Mouse (Mus musculus): ENCODE results near the gene Fgb. TPM values are rescaled to one million over a fixed set of nuclear protein-coding genes. Genes with fewer than 3 reads are reported as not detected.

The Fgb gene
- polyA plus RNA-seq, 1 experiment from 2014 or later = 7.5 TPM

- Histone ChIP-seq H3K9me3 (ENCODE audit: control insufficient read depth) (no peaks in the 10 kb centered on the region), H3K36me3 (ENCODE audit: control insufficient read depth, insufficient read depth) (no peaks in the 10 kb centered on the region), H3K27me3 (replicated peaks; ENCODE audit: control insufficient read depth, insufficient read depth, low read length) (no peaks in the 10 kb centered on the region), H3K27ac (ENCODE audit: low read depth, low read length) (no peak overlapping the region), H3K4me3 (ENCODE audit: low read depth, low read length) (no peak overlapping the region), H3K9ac (ENCODE audit: low read depth, low read length) (no peak overlapping the region), H3K4me2 (replicated peaks; ENCODE audit: low read depth) (no peak overlapping the region), H3K4me1 (replicated peaks; ENCODE audit: control insufficient read depth, insufficient read depth, low read length) (no peaks in the 10 kb centered on the region)
- TF ChIP-seq CTCF (IDR thresholded peaks at IDR 0.05; ENCODE audit: low read depth) = no peak
- no peak for ATAC-seq
- WGBS = 92% methylated on average over 4 of the region's 4 CpGs
Measured at GRCm38 (mm10) chr3:83011136-83011535, 38.5 kb downstream of the Fgb start.

GRCm38 (mm10) chr3:83010291-83010690, 39.4 kb downstream of the Fgb start:
- Histone ChIP-seq H3K4me2 (replicated peaks; ENCODE audit: low read depth) (no peak overlapping the region), H3K9ac (ENCODE audit: low read depth, low read length) (no peak overlapping the region), H3K9me3 (ENCODE audit: control insufficient read depth) (no peaks in the 10 kb centered on the region), H3K36me3 (ENCODE audit: control insufficient read depth, insufficient read depth) (no peaks in the 10 kb centered on the region), H3K4me1 (replicated peaks; ENCODE audit: control insufficient read depth, insufficient read depth, low read length) (no peaks in the 10 kb centered on the region), H3K27me3 (replicated peaks; ENCODE audit: control insufficient read depth, insufficient read depth, low read length) (no peaks in the 10 kb centered on the region), H3K27ac (ENCODE audit: low read depth, low read length) (no peak overlapping the region), H3K4me3 (ENCODE audit: low read depth, low read length) (no peak overlapping the region)
- ATAC-seq = peak; percentile 22; the same call in 1 of the 2 replicates
- no peak for TF ChIP-seq CTCF (IDR thresholded peaks at IDR 0.05; ENCODE audit: low read depth)
- WGBS = 57% methylated on average over 11 of the region's 11 CpGs

DNA sequence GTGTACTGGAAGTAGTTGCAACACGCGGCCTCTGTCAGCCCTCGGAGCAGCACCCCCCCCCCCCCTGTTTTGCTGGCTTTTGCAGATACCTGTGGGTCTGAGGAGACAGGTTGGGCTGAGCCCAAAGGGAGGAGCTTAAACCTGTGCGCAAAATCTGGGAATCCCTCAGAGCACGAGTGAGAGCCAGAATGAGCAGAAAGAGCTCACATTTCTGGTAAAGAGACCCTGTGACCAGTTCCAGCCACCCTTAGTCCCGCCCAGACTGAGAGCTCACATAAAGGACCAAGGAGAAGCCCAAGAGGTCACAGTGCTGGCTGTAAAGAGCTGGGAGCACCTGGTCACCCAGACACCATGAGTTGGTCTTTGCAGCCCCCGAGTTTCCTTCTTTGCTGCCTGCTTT, 42.1 kb downstream of the Fgb start, which contains the start of gene Fgg:
Gene Fgg (plus strand): TSS at position 168 of the 400 bp plus-strand sequence.
- no peaks in the 10 kb centered on the region for H3K27me3 ChIP-seq (replicated peaks; ENCODE audit: control insufficient read depth, insufficient read depth, low read length)
- TF ChIP-seq CTCF (IDR thresholded peaks at IDR 0.05; ENCODE audit: low read depth) = no peak
- no peak for ATAC-seq

GRCm38 (mm10) chr3:83004801-83005200, 44.9 kb downstream of the Fgb start:
- ATAC-seq = no peak
- no peak overlapping the region for H3K27ac ChIP-seq (ENCODE audit: low read depth, low read length)
- H3K4me2 ChIP-seq (replicated peaks; ENCODE audit: low read depth) = no peak overlapping the region
- H3K4me3 ChIP-seq (ENCODE audit: low read depth, low read length) = no peak overlapping the region
- no peak for TF ChIP-seq CTCF (IDR thresholded peaks at IDR 0.05; ENCODE audit: low read depth)
- no peaks in the 10 kb centered on the region for H3K27me3 ChIP-seq (replicated peaks; ENCODE audit: control insufficient read depth, insufficient read depth, low read length)
- no peaks in the 10 kb centered on the region for H3K9me3 ChIP-seq (ENCODE audit: control insufficient read depth)
- H3K9ac ChIP-seq (ENCODE audit: low read depth, low read length) = no peak overlapping the region
- WGBS = 88% methylated on average over 7 of the region's 7 CpGs
- H3K4me1 ChIP-seq (replicated peaks; ENCODE audit: control insufficient read depth, insufficient read depth, low read length) = no peaks in the 10 kb centered on the region
- H3K36me3 ChIP-seq (ENCODE audit: control insufficient read depth, insufficient read depth) = no peaks in the 10 kb centered on the region

More for the DNA sequence above, 42.1 kb downstream of the Fgb start, which contains the start of gene Fgg:
- H3K27ac ChIP-seq (ENCODE audit: low read depth, low read length) = no peak within 1 kb of the TSS
- H3K4me1 ChIP-seq (replicated peaks; ENCODE audit: control insufficient read depth, insufficient read depth, low read length) = no peaks in the 10 kb centered on the region
- H3K9me3 ChIP-seq (ENCODE audit: control insufficient read depth) = no peaks in the 10 kb centered on the region
- H3K9ac ChIP-seq (ENCODE audit: low read depth, low read length) = no peak within 1 kb of the TSS
- no peak within 1 kb of the TSS for H3K4me2 ChIP-seq (replicated peaks; ENCODE audit: low read depth)
- no peak within 1 kb of the TSS for H3K4me3 ChIP-seq (ENCODE audit: low read depth, low read length)
- 39% methylated on average over 7 of the region's 7 CpGs for WGBS
- H3K36me3 ChIP-seq (ENCODE audit: control insufficient read depth, insufficient read depth) = no peaks in the 10 kb centered on the region

DNA sequence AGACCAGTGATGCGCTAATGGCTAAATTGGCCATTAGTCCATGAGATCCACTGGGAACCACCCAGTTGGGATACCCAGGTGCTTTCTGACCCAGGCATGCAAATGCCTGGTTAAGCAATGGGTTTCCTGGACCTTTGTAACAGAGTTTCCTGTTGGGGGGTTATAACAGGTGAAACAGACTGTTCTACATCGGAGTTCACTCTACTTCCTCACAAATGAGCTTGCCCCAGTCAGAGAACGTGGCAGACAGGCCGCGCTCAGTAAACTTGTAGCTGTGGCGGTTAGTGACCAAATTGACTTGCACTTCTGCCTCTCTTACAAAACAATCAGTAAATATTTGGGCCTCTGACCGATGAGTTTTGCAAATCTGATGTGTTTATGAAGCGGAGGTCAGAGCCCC, 46.6 kb downstream of the Fgb start:
- no peak overlapping the region for H3K27ac ChIP-seq (ENCODE audit: low read depth, low read length)
- H3K36me3 ChIP-seq (ENCODE audit: control insufficient read depth, insufficient read depth) = no peaks in the 10 kb centered on the region
- TF ChIP-seq CTCF (IDR thresholded peaks at IDR 0.05; ENCODE audit: low read depth) = no peak
- 88% methylated on average over 8 of the region's 8 CpGs for WGBS
- ATAC-seq = no peak
- no peak overlapping the region for H3K4me3 ChIP-seq (ENCODE audit: low read depth, low read length)
- no peaks in the 10 kb centered on the region for H3K9me3 ChIP-seq (ENCODE audit: control insufficient read depth)
- no peaks in the 10 kb centered on the region for H3K4me1 ChIP-seq (replicated peaks; ENCODE audit: control insufficient read depth, insufficient read depth, low read length)
- H3K27me3 ChIP-seq (replicated peaks; ENCODE audit: control insufficient read depth, insufficient read depth, low read length) = no peaks in the 10 kb centered on the region
- no peak overlapping the region for H3K4me2 ChIP-seq (replicated peaks; ENCODE audit: low read depth)
- H3K9ac ChIP-seq (ENCODE audit: low read depth, low read length) = no peak overlapping the region

DNA sequence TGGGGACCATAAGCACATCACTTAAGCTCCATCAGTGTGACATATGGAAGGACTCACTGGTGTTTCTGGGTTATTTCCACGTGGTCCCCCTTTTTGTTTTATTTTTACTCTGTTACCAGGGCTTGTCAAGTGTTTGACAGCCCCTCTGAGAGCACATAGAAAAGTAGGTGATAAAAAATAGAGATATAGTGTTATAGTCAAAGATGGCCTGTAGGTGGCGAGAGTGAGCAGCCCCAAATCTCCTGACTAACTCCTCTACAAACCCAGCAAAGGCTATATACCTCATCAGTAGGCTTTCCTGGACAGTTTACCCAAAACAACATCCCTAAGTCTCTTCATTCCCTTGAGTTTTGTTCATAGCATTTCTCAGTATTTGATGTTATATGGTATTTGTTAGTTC, 47.5 kb downstream of the Fgb start:
- Histone ChIP-seq H3K27ac (ENCODE audit: low read depth, low read length) (no peak overlapping the region), H3K4me2 (replicated peaks; ENCODE audit: low read depth) (no peak overlapping the region), H3K4me3 (ENCODE audit: low read depth, low read length) (no peak overlapping the region), H3K9ac (ENCODE audit: low read depth, low read length) (no peak overlapping the region), H3K27me3 (replicated peaks; ENCODE audit: control insufficient read depth, insufficient read depth, low read length) (no peaks in the 10 kb centered on the region), H3K36me3 (ENCODE audit: control insufficient read depth, insufficient read depth) (no peaks in the 10 kb centered on the region), H3K9me3 (ENCODE audit: control insufficient read depth) (no peaks in the 10 kb centered on the region), H3K4me1 (replicated peaks; ENCODE audit: control insufficient read depth, insufficient read depth, low read length) (no peaks in the 10 kb centered on the region)
- no peak for ATAC-seq
- WGBS = 2% methylated on average over 2 of the region's 2 CpGs
- TF ChIP-seq CTCF (IDR thresholded peaks at IDR 0.05; ENCODE audit: low read depth) = peak; percentile 90

DNA sequence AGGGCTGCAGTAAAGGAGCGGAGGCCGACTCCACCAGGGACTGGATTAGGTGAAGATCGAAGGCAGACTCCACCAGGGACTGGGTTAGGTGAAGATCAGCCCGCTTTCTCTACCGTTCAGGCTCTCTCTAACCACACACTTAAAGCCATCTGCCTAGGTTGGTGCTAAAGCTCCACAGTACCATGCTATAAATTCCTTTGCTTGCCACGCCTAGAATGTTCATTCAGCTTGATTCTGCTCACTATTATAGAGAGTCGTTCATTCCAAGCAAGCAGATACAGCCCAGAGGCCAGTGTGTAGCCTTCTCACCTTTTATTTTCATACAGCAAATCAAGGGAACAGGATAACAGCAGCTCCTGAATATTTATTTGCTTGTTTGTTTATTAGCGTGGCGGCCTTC, 49.7 kb downstream of the Fgb start:
- Histone ChIP-seq H3K9ac (ENCODE audit: low read depth, low read length) (no peak overlapping the region), H3K27me3 (replicated peaks; ENCODE audit: control insufficient read depth, insufficient read depth, low read length) (no peaks in the 10 kb centered on the region), H3K9me3 (ENCODE audit: control insufficient read depth) (no peaks in the 10 kb centered on the region), H3K36me3 (ENCODE audit: control insufficient read depth, insufficient read depth) (no peaks in the 10 kb centered on the region), H3K27ac (ENCODE audit: low read depth, low read length) (no peak overlapping the region), H3K4me3 (ENCODE audit: low read depth, low read length) (no peak overlapping the region), H3K4me2 (replicated peaks; ENCODE audit: low read depth) (no peak overlapping the region), H3K4me1 (replicated peaks; ENCODE audit: control insufficient read depth, insufficient read depth, low read length) (no peaks in the 10 kb centered on the region)
- TF ChIP-seq CTCF (IDR thresholded peaks at IDR 0.05; ENCODE audit: low read depth) = no peak
- no peak for ATAC-seq
- WGBS = 63% methylated on average over 9 of the region's 9 CpGs
